Mouse (Mus musculus): Measurements from ENCODE around the gene Nlrp1b. TPM values are rescaled to one million over a fixed set of nuclear protein-coding genes. Genes with fewer than 3 reads are reported as not detected.
A peak's percentile ranks its signal among the peaks of the same experiment; 100 is the strongest.

Gene Nlrp1b
- 0.19 TPM in 1 of 2 replicates, not detected in the other for total RNA-seq (2014; rRNA removed; ENCODE audit: low replicate concordance)
- 0.04 TPM in 1 of 2 replicates, not detected in the other for polyA plus RNA-seq (2015; fragmentation: Nextera tagmentation; extraction: Ambion mirVana)

DNA sequence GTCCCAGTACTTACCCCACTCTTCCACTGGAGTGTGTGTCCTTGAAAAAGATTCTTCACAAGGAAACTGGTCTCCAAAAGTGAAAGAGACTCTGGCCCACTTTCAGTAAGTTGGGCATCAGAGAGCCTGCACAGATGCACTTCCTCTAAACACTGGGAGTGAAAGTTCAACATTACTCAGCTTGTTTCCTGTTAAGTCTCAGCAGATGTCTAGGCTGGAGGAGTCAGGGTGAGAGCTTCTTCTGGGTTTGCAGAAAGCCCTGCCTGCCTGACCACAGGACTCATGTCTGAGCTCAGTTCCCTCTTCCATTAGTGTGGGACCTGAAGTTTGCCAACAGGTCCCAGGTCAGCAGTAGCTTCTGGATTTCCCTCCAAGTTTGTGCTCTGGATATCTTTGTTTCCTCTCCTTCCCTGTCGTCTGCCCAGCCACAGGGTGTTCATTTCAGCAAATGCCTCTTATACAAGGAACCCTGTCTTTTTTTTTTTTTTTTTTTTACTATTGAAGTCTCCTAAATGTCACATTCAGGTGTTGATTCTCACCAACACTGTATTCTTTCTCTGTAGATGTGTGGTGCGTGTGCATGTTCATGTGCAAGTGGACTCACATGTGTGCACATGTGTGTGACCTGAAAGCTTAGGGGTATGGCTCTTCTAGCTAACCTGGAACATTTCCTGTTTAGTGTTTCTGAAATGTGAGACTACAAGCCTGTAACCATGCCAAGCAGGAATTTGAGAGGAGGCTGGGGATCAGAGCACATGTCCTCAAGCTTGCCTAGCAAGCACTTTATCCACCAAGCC, at the start of gene Nlrp1b:
Nlrp1b (minus strand) TSS at position 50 of the 797 bp plus-strand sequence.
- Histone ChIP-seq H3K9me3 (replicated peaks; ENCODE audit: control insufficient read depth, low read length) (no peaks in the 10 kb centered on the region), H3K4me1 (ENCODE audit: control insufficient read depth, insufficient read depth) (no peaks in the 10 kb centered on the region), H3K9ac (replicated peaks; ENCODE audit: low read depth, low read length) (no peak within 1 kb of the TSS), H3K27ac (ENCODE audit: low read depth) (no peak within 1 kb of the TSS), H3K27me3 (ENCODE audit: control insufficient read depth, insufficient read depth, low read length) (no peaks in the 10 kb centered on the region), H3K4me2 (ENCODE audit: low read depth, low read length) (no peak within 1 kb of the TSS), H3K4me3 (ENCODE audit: low read depth, low read length) (no peak within 1 kb of the TSS), H3K36me3 (replicated peaks; ENCODE audit: control insufficient read depth, insufficient read depth, low read length) (no peaks in the 10 kb centered on the region)
- 44% methylated on average over 2 of the region's 2 CpGs for WGBS
- no peak for ATAC-seq (ENCODE audit: insufficient read depth, low read depth)
- DNase-seq (ENCODE audit: low spot score): no peak
- TF ChIP-seq CTCF (IDR thresholded peaks at IDR 0.05; ENCODE audit: low read depth): no peak

GRCm38 (mm10) chr11:71261036-71261435, 30.5 kb upstream of the Nlrp1b start:
- Histone ChIP-seq H3K4me3 (ENCODE audit: low read depth, low read length) (no peak overlapping the region), H3K4me2 (ENCODE audit: low read depth, low read length) (no peak overlapping the region), H3K9me3 (replicated peaks; ENCODE audit: control insufficient read depth, low read length) (no peaks in the 10 kb centered on the region), H3K9ac (replicated peaks; ENCODE audit: low read depth, low read length) (no peak overlapping the region), H3K27ac (ENCODE audit: low read depth) (no peak overlapping the region), H3K27me3 (ENCODE audit: control insufficient read depth, insufficient read depth, low read length) (no peaks in the 10 kb centered on the region), H3K36me3 (replicated peaks; ENCODE audit: control insufficient read depth, insufficient read depth, low read length) (no peaks in the 10 kb centered on the region), H3K4me1 (ENCODE audit: control insufficient read depth, insufficient read depth) (no peaks in the 10 kb centered on the region)
- no peak for ATAC-seq (ENCODE audit: insufficient read depth, low read depth)
- TF ChIP-seq EP300 (IDR thresholded peaks at IDR 0.05; ENCODE audit: low read depth) (no peak), CTCF (IDR thresholded peaks at IDR 0.05; ENCODE audit: low read depth) (no peak)
- 60% methylated on average over 3 of the region's 3 CpGs for WGBS
- no peak for DNase-seq (ENCODE audit: low spot score)

GRCm38 (mm10) chr11:71251333-71251732, 20.8 kb upstream of the Nlrp1b start:
- H3K4me3 ChIP-seq (ENCODE audit: low read depth, low read length): no peak overlapping the region
- ATAC-seq (ENCODE audit: insufficient read depth, low read depth): no peak
- no peaks in the 10 kb centered on the region for H3K36me3 ChIP-seq (replicated peaks; ENCODE audit: control insufficient read depth, insufficient read depth, low read length)
- no peaks in the 10 kb centered on the region for H3K4me1 ChIP-seq (ENCODE audit: control insufficient read depth, insufficient read depth)
- TF ChIP-seq CTCF (IDR thresholded peaks at IDR 0.05; ENCODE audit: low read depth) (no peak), EP300 (IDR thresholded peaks at IDR 0.05; ENCODE audit: low read depth) (no peak)
- H3K27ac ChIP-seq (ENCODE audit: low read depth): no peak overlapping the region
- H3K9ac ChIP-seq (replicated peaks; ENCODE audit: low read depth, low read length): no peak overlapping the region
- WGBS: 60% methylated on average over 5 of the region's 5 CpGs
- H3K27me3 ChIP-seq (ENCODE audit: control insufficient read depth, insufficient read depth, low read length): no peaks in the 10 kb centered on the region
- H3K9me3 ChIP-seq (replicated peaks; ENCODE audit: control insufficient read depth, low read length): no peaks in the 10 kb centered on the region
- no peak for DNase-seq (ENCODE audit: low spot score)
- no peak overlapping the region for H3K4me2 ChIP-seq (ENCODE audit: low read depth, low read length)

DNA sequence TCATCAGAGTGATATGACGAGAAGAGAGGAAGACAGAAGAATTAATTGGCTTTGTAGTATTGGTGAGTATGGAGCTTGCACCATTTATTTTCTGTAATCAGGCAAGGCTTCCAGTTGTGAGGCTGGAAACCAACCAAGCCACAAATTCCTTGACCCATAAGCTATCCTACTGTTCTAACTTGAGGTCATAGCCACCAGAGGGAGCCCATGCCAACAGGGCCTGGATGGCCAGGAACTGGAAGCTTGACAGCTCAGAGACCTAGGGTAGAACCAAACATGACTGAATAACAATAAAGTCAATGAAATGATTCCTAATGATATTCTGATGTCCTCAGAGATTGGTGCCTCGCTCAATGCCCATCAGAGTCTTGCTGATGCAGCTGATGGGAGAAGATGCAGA, 5.9 kb downstream of the Nlrp1b start:
- no peak overlapping the region for H3K4me3 ChIP-seq (ENCODE audit: low read depth, low read length)
- no peaks in the 10 kb centered on the region for H3K9me3 ChIP-seq (replicated peaks; ENCODE audit: control insufficient read depth, low read length)
- DNase-seq (ENCODE audit: low spot score) (no peak), ATAC-seq (ENCODE audit: insufficient read depth, low read depth) (no peak)
- TF ChIP-seq CTCF (IDR thresholded peaks at IDR 0.05; ENCODE audit: low read depth) (peak; percentile 8; the same call in 1 of the 2 replicates), EP300 (IDR thresholded peaks at IDR 0.05; ENCODE audit: low read depth) (no peak)
- H3K4me2 ChIP-seq (ENCODE audit: low read depth, low read length): no peak overlapping the region
- no peaks in the 10 kb centered on the region for H3K4me1 ChIP-seq (ENCODE audit: control insufficient read depth, insufficient read depth)
- no peak overlapping the region for H3K9ac ChIP-seq (replicated peaks; ENCODE audit: low read depth, low read length)
- no peaks in the 10 kb centered on the region for H3K27me3 ChIP-seq (ENCODE audit: control insufficient read depth, insufficient read depth, low read length)
- WGBS: 70% methylated on average over 2 of the region's 2 CpGs
- no peak overlapping the region for H3K27ac ChIP-seq (ENCODE audit: low read depth)
- H3K36me3 ChIP-seq (replicated peaks; ENCODE audit: control insufficient read depth, insufficient read depth, low read length): no peaks in the 10 kb centered on the region

DNA sequence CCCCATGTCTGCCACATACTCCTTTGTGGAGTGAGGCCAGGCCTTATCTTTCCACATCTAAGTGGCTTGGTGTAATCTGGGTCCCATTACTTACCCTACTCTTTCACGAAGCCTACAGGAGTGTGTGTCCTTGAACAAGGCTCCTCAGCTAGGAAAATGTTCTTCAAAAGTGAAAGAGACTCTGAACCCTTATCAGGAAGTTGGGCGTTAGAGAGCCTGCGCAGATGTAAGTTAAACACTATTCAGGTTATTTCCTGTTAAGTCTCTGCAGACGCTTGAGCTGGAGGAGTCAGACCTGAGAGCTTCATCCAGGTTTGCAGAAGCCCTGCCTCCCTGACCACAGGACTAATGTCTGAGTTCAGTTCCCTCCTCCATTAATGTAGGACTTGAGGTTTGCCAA, 27.8 kb downstream of the Nlrp1b start:
- Histone ChIP-seq H3K27me3 (ENCODE audit: control insufficient read depth, insufficient read depth, low read length) (no peaks in the 10 kb centered on the region), H3K4me1 (ENCODE audit: control insufficient read depth, insufficient read depth) (no peaks in the 10 kb centered on the region), H3K4me3 (ENCODE audit: low read depth, low read length) (no peak overlapping the region), H3K9me3 (replicated peaks; ENCODE audit: control insufficient read depth, low read length) (no peaks in the 10 kb centered on the region), H3K9ac (replicated peaks; ENCODE audit: low read depth, low read length) (no peak overlapping the region), H3K36me3 (replicated peaks; ENCODE audit: control insufficient read depth, insufficient read depth, low read length) (no peaks in the 10 kb centered on the region), H3K4me2 (ENCODE audit: low read depth, low read length) (no peak overlapping the region), H3K27ac (ENCODE audit: low read depth) (no peak overlapping the region)
- ATAC-seq (ENCODE audit: insufficient read depth, low read depth): no peak
- 49% methylated on average over 4 of the region's 4 CpGs for WGBS
- TF ChIP-seq EP300 (IDR thresholded peaks at IDR 0.05; ENCODE audit: low read depth) (no peak), CTCF (IDR thresholded peaks at IDR 0.05; ENCODE audit: low read depth) (no peak)
- DNase-seq (ENCODE audit: low spot score): no peak

Data from heart, postnatal 0 days (tissue).